Mouse (Mus musculus): Measurements from ENCODE around the gene Bpifb1. TPM values are rescaled to one million over a fixed set of nuclear protein-coding genes. Genes with fewer than 3 reads are reported as not detected.

Bpifb1 gene
- not detected for total RNA-seq (2023)

DNA sequence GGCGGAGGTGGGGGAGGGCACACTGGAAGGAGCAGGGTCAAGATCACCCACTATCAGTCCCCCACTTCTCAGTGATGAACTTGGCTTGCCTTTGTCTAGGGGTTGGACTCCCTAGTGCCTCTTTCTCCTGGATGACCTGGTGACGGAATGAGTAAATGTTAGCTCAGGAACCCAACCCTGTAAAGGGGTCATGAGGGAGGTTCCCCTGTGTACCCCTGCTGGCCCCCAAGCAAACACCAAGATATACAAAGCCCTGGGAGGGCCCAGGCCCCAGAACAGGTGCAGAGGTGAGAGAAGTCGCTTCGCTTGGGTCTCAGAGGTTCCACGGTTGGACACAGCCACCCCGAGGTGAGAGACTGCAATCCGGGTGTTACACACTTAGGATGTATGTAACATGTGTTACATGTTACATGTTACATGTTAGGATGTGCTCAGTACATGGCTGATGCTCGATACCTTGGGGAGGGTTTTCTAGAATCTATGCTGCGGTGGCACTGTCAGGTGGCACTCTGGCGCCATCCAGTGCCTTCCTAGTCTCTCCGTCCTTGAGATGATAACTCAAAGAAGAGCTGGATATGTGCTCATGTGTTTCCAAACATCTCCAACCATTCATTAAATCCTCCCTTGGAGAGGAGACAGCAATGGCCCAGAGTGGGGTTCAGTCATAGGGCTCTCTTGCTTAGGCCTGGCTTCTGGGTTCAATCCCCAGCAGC, at the start of gene Bpifb1:
Bpifb1 (plus strand) TSS at position 273 of the 713 bp plus-strand sequence.

GRCm38 (mm10) chr2:154142580-154142979, 48.0 kb upstream of the Bpifb1 start, which contains the start of gene Bpifa1:
Gene Bpifa1 (plus strand): TSS chr2:154142880.

GRCm38 (mm10) chr2:154162307-154162706, 28.3 kb upstream of the Bpifb1 start, which contains the start of gene Bpifa5:
Gene Bpifa5 (plus strand): TSS chr2:154162607.

GRCm38 (mm10) chr2:154223265-154223916, 32.8 kb downstream of the Bpifb1 start, which contains the start of gene Bpifb5:
Gene Bpifb5 (plus strand): TSS chr2:154223742.

DNA sequence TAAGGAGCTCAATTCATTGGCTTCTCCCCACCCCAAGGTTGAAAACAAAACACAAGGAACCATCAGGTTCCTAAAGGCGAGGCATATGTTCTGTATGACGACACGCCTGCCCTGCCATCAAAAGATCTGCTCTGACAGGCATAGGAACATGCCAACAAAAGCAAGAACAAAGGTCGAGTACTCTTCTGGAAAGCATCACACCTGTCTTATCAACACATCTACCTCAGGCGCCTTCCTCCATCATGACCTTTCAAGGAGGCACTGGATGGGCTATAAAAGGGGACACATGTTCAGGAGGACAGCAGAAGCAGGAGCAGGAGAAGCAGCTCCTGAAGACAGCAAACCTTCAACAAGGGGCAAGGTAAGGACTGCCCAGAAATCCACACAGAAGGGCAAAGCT, 66.9 kb downstream of the Bpifb1 start, which contains the start of gene Bpifb9a:
Bpifb9a (plus strand) TSS at position 301 of the 400 bp plus-strand sequence.

Other genes starting within 250 kb of the Bpifb1 start
- not detected for gene Bpifa6, start 215.9 kb upstream of the Bpifb1 start, total RNA-seq (2023)
- gene Bpifa2, start 182.6 kb upstream of the Bpifb1 start, total RNA-seq (2023) = not detected
- gene Bpifa3, start 60.5 kb upstream of the Bpifb1 start, total RNA-seq (2023) = not detected
- gene Bpifa1, start 47.9 kb upstream of the Bpifb1 start, total RNA-seq (2023) = not detected
- gene Bpifa5, start 28.2 kb upstream of the Bpifb1 start, total RNA-seq (2023) = not detected
- not detected for gene Bpifb5, start 32.9 kb downstream of the Bpifb1 start, total RNA-seq (2023)
- not detected for gene Bpifb9a, start 67.0 kb downstream of the Bpifb1 start, total RNA-seq (2023)
- gene Bpifb9b, start 116.4 kb downstream of the Bpifb1 start, total RNA-seq (2023) = not detected
- gene Cdk5rap1, start 182.2 kb downstream of the Bpifb1 start, total RNA-seq (2023) = 1 to 10 TPM; 4.1 to 5.6 TPM
- 1 to 10 TPM; 1.2 to 2.2 TPM for gene Snta1, start 217.3 kb downstream of the Bpifb1 start, total RNA-seq (2023)
- gene Cbfa2t2, start 245.7 kb downstream of the Bpifb1 start, total RNA-seq (2023) = 10 to 100 TPM; 17.1 to 28.7 TPM